Mouse (Mus musculus): ENCODE results near the gene Col5a3.

DNA sequence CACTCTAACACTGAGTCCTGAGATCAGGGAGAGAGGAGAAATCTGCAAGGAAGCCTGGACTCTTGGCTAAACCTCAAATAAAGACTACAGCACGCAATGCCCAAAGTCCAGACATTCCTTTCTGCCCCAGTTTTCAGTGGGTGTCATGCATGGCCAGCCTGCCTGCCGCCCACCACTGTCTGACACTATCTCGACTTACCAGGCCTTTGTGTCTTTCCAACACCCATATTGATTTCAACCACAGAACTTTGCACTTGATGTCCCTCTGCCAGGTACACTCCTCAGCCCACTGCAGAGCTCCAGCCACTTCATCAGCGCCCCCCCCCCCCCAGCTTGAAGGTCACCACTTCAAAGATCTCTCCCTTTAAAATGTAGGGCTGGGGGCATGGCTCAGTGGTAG, 47.4 kb upstream of the Col5a3 start:
- TF ChIP-seq CTCF (IDR thresholded peaks at IDR 0.05; ENCODE audit: low read depth, low read length) (no peak), POLR2A (IDR thresholded peaks at IDR 0.05; ENCODE audit: extremely low read depth, insufficient read depth, low read length) (no peak)
